Mouse (Mus musculus) G1E (cell line): ENCODE measurements around the gene Mtf1.

Experiments
- CTCF ChIP-seq: IDR thresholded peaks from 2 replicates; pipeline ENCODE4 v1.5.1; 2012; ENCODE audit warnings: low read depth, low read length, inconsistent platforms, mixed read lengths
- GATA2 ChIP-seq: IDR thresholded peaks from 2 replicates; pipeline ENCODE4 v1.6.1; 2012; ENCODE audit warnings: low read depth, low read length, inconsistent platforms, borderline replicate concordance

- TF ChIP-seq CTCF = no peak
- no peak for TF ChIP-seq GATA2
These were observed 29.8 kb upstream of the Mtf1 start for GRCm38 (mm10) chr4:124772125-124772524.
